Mouse (Mus musculus) left cerebral cortex, adult 8-10 months (tissue): ENCODE measurements around the gene Xpo4. TPM values are rescaled to one million over a fixed set of nuclear protein-coding genes. Genes with fewer than 3 reads are reported as not detected.
A peak's percentile ranks its signal among the peaks of the same experiment; 100 is the strongest.

Experiments
- DNase-seq, 2 experiments: peaks; one replicate each; pipeline ENCODE4 v3.0.0; 2022; ENCODE audit warnings: low spot score in 2 of 2
- total RNA-seq, 4 experiments: library from RNA; stranded (reverse); gene quantifications; 2 replicates each; pipeline ENCODE4 v1.2.4; 2022

Xpo4 gene
- total RNA-seq, 4 experiments from 2014 or later = 10.9 to 14.8 (median 14.5) TPM

DNA sequence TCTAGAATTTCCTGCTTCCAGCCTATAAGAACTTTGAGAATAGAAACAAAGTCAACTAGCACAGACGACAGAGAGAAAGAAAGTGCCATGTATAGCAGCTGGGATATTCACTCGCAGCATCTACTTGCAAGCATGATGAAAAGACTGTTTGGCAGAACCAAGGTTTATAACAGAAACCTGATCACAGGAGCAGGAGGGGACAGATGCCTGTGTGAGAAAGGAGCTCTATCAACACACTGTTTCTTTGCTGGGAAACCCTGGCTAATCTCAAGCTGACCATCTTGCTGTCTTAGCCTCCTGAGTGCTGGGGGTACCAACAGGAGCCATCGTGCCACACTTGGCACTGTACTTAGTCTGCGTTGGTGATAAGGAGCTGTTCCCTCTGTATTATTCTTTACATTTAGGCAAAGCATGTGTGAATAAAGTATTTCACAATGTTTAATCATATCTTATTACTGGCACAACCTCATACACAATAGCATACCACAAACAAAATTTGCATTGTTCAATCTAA is 55.4 kb downstream of the Xpo4 start:
- no peak for DNase-seq

GRCm38 (mm10) chr14:57607500-57607899 is 57.7 kb downstream of the Xpo4 start:
- DNase-seq = peak; percentile 67 to 71

DNA sequence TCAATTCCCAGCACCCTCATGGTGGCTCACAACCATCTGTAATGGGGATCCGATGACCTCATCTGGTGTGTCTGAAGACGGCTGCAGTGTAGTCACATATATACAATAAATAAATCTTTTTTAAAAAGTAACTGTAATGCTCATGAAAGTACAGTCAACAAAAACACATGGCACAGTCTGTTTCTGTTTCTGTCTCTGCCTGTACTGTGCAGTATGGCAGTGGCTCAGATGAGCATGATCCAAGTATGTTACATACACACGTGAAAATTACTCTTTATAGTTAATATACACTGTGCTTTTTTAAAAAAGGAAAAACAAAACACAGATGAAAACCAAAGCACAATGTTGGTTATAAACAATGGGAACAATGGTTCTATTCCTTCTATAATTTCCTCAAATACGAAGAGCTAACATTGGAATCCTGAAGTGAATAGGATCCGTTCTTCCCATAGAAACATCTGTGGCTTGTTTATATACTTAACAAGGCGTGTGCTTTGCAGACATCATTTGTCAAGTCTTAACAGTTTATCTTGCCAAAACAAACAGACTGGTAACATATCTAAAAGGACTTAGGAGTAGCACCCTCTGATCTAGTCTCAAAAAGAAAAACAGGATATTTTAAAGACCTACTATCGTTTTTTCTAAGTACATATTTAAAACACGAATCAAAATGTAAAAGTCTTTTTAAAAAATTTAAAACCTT is 58.4 kb downstream of the Xpo4 start:
- DNase-seq = no peak

DNA sequence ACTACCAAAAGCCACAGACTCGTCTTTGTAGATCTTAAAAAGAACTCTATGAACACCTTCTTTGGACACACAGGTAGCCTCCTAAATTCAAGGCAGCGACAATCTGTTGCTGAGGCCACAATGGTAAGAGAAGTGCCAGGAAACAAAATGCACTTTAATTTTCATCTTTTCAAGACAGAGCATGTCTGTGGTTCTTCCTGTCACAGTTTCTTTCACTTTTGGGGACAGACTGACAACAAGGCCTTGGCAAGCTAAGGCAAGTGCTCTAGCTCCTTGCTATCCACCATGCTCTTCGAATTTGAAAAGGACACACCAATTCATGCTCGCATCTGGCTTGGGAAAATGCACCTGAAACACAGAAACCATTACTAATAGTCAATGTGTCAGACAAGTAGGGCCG is 72.0 kb downstream of the Xpo4 start:
- DNase-seq = no peak

DNA sequence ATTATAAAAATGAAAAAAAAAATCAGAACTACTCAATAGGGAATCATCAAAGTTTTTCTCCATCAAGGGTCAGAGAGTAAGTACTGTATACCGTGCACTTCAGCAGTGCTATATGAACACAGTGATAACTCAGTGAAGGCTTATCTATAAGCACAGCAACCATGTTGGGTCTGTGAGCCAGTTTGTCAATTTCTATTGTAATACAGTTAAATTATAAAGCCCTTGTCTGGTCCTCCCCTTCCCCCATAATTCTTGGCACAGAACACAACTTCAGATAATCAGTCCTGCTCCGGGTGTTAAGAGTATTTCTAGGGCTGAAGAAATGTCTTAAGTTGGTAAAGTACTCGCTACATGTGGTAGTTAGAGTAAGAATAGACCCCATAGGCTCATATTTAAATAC is 73.4 kb downstream of the Xpo4 start:
- no peak for DNase-seq

DNA sequence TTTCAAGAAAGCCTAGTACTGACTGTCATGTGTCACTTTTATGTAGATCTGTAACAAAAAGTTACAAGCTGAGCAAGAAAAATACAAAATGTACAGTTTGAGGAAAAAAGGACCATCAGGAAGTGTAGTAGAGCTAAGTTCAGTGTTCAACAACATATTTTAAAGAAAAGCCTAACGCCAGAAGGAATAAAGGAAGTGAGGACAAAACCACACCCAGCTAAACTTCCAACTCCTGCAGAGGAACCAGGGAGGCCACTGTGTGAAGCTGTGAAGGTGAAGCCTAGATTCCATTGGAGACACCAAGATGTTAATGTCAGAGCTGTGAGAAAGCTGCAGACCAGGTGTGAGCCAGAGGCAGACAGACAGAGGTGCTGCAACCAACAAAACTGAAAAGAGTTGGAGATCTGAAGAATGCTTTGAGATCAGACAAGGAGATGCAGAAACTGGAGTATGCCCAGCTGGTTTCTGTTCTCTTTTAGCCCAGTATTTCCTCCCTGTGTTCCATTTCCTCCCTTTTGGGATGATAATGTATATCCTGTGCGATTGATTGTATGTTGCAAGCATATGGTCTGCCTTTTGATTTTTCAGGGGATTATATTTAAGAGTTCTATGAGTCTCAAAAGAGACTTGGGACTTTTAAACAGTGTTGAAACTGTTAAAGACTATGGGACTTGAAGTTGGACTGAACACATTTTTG is 88.7 kb downstream of the Xpo4 start:
- DNase-seq = no peak

- no peak for DNase-seq
Measured at GRCm38 (mm10) chr14:57574792-57575587, 90.2 kb downstream of the Xpo4 start.

GRCm38 (mm10) chr14:57571155-57572133 is 93.8 kb downstream of the Xpo4 start, which contains the start of gene Eef1akmt1:
TSS of gene Eef1akmt1 (minus strand) at chr14:57571612.
- peak; percentile 94 to 97 for DNase-seq

DNA sequence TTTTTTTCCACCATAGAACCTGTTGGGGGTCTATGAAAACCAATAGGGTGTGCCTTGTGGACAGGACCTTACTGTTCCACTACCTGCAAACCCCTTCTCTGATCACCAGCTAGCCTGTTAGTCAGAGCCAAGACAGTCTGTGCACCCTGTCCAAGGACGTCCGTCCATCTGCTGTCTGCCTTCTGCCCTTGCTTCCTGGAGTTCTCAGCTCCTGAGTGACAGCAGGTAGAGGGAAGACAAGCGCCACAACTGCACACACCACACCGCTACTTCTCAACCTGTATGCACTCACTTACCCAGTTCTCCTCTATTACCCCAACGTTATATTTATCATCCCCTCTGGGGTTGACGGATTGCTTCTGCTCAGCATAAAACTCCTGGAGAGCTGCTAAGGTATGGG is 99.6 kb downstream of the Xpo4 start:
- no peak for DNase-seq

- no peak for DNase-seq
Measured at GRCm38 (mm10) chr14:57556922-57557321, 108.3 kb downstream of the Xpo4 start.

GRCm38 (mm10) chr14:57555471-57556070 is 109.7 kb downstream of the Xpo4 start:
- no peak for DNase-seq

DNA sequence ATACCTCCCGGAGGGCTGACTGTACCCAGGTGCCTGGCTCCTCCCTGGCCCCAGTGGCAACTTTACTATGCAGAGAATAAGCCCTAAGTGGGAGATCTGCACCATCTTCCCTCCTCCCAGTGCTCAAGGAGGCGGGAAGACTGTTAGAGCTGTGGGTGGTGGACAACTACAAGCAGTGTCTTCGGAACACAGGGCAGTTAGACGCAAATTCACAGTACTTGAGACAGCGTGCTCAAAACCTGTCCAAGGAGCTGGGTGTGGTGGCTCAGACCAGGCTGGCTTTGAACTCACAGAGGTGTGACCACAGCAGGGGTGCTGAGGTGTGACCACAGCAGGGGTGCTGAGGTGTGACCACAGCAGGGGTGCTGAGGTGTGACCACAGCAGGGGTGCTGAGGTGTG is 110.8 kb downstream of the Xpo4 start:
- no peak for DNase-seq

- DNase-seq = no peak
Measured at GRCm38 (mm10) chr14:57552945-57553344, 112.3 kb downstream of the Xpo4 start.

DNA sequence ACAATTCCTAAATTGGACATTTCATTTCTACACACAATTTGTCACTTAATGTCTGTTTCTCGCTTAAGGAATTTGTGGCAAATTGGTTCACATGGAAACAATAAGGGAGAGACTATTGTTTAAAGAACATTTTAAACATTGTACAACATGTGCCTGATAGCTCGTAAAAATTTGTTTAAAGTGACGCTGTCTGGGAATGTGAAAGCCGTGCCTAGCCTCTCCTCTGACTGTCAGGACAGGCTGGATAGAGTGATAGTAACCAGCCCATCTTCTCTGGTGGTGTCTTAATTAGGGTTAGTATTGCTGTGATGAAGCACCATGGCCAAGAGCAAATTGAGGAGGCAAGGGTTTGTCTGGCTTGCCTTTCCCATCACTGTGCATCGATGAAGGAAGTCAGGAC is 118.2 kb downstream of the Xpo4 start:
- DNase-seq = no peak

GRCm38 (mm10) chr14:57546557-57547021 is 118.6 kb downstream of the Xpo4 start:
- DNase-seq = no peak

DNA sequence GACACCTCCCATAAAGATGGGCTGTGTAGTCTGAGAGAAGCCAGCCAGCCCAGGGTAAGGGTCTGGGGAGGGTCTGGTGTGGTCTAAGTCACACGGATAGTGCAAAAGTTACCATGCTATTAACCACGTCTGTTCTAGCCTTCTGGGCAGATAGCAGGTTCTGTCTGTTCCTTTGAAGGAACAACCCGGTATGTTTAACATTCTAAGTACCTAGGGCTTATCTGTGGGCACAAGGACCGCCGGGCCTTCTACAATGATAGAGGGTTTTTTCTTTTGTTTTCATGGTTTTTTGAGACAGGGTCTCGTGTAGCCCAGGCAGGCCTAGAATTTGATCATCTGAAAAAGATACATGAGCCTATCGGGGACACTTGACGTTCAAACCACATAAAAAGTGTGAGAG is 119.1 kb downstream of the Xpo4 start:
- no peak for DNase-seq

DNA sequence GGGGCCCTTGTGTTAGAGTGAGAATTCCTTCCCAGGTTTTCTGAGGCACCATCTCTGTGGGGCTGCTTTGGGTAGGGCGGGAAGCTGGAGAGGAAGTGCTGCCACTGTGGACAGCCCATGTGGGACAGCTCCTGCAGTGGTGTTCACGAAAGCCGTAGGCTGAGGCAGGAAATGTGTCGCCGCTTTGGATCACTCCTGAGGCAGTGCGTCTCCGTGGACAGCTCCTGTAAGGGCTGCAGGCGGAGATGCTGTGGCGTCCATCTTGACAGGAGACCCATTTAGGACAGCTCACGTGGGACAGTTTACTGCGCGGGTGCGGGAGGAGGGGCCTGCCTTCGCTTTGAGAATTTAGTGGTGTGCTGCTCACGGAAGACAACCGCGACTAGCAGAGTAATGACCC is 119.7 kb downstream of the Xpo4 start:
- DNase-seq = no peak

- no peak for DNase-seq
Measured at GRCm38 (mm10) chr14:57543420-57544039, 121.7 kb downstream of the Xpo4 start.

GRCm38 (mm10) chr14:57542231-57542630 is 123.0 kb downstream of the Xpo4 start:
- DNase-seq = no peak

DNA sequence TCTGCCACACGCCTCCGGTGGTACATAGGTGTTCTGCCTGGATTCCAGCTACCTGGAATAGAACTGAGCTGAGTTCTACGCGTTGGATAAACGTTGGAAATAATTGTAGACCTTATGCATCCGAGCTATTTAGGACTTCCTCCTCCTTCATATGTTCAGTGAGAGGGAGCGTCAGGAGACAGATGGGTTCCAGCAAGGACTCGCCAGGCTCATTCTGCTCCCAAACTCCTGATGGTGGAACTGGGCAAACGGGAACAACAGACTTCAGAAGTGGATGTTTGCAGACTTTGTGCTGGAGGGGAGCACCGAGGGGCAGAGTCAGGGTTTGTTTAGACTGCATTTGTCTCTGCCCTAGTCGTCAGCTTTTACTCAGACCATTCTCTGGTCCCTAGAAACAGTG is 124.5 kb downstream of the Xpo4 start:
- peak in 1 of 2 experiments; percentile 63 for DNase-seq
